Mouse (Mus musculus) erythroblast, adult 5-6 weeks (primary cell): ENCODE results near the gene Olfr1370. TPM values are rescaled to one million over a fixed set of nuclear protein-coding genes. Genes with fewer than 3 reads are reported as not detected.
"Not testable (repeated sequence)": the region's sequence is repeated elsewhere in the genome, so short reads cannot be mapped to it uniquely, and the experiment has no call there.

Experiments used
- ATAC-seq: replicated peaks from 2 replicates; pipeline ENCODE4 v1.8.0; 2016; ENCODE audit warnings: moderate number of reproducible peaks, mild to moderate bottlenecking, moderate TSS enrichment, inconsistent platforms; ENCODE audit not compliant: poor library complexity, low FRiP score, severe bottlenecking
- total RNA-seq, 2 experiments: library from RNA; stranded (forward) in 1 of 2; stranded (reverse) in 1 of 2; fragments of 150-400 nt in 1 of 2; fragments of 200-764, 138-1000 nt in 1 of 2; gene quantifications; 2 replicates each; pipeline versions ENCODE4 v1.2.3 to v1.2.4; 2015 to 2017; ENCODE audit warnings: low replicate concordance in 2 of 2

Gene Olfr1370
- not detected in 2 replicates for total RNA-seq (2015; ENCODE audit: low replicate concordance)
- 0.14 TPM in 1 of 2 replicates, not detected in the other for total RNA-seq (2017; ENCODE audit: low replicate concordance)

DNA sequence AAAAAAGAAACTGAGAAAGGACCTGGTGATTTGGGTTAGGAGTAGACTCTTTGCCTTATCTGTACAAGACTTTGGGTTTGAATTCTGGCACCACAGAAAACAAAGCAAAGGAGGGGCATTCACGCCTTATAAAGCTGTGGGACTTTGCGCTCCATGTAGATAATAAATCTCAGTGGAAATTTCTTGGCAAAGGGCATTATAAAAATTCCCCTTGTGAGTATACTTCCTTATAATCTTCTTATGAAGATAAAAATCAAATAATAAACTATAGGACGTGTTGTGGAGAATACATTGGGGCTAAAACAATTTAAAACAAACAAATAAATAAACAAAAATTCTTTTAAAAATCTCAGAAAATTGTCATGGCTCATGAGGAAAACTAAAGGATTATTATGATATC is at the start of gene Olfr1370:
Gene Olfr1370 (minus strand): TSS at position 101 of the 400 bp plus-strand sequence.
- no peak for ATAC-seq

DNA sequence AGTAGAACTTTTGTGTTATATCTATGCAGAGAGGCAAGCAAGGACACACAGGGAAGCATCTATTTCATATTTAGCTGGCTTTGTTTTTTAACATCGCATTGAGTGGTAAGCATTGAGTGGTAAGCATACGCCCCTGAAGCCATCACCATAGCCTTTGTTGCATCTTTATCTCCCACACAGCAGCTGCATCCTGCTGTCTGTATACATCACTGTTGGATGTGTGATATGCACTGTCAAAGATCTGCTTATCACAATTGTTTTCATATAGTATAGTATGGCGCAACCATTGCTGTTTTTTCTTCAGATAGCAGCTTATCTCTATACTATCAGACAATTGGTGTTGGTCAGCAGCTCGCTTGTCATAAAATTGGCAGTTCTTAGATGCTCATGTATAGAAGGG is 39.4 kb upstream of the Olfr1370 start:
- no peak for ATAC-seq

DNA sequence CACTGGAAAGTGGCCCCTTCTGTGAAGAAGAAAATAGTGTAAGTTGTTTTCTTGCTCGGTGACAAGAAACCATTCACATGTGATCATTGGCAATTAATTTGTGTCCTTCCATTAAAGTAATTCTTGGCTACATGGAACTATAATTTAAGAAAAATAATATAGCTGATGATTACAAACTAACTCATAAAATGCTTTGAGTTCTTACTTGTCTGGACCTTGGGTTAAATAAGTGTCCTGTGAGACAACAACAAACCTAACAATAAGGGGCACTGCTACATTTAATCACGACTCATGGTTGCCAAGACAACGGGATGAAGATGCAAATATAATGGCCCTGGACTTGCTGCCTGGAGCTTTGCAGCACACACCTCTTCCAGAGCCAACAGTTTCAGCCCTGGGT is 36.4 kb upstream of the Olfr1370 start, which contains the start of gene Olfr1369-ps1:
Gene Olfr1369-ps1 (plus strand): TSS at position 301 of the 400 bp plus-strand sequence.
- ATAC-seq, result not testable (repeated sequence)

DNA sequence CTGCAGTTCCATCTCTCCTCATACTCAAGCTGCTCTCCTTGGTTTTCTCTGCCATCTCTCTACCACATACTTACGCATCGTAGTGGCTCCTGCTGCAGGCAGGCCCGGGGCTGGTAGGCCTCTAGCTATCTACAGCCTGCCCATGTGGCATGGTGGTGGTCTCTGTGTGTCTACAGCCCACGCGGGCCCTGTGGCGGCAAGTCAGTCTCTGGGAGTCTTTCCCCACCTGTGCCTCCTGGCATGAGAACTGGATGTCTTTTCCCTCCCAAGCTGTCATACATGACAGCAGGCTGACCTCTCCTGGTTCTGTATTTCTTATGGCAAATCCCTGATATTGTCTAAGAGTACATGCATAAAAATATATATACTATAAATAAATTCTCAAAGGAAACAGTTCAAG is 35.7 kb upstream of the Olfr1370 start:
- ATAC-seq, result no peak

DNA sequence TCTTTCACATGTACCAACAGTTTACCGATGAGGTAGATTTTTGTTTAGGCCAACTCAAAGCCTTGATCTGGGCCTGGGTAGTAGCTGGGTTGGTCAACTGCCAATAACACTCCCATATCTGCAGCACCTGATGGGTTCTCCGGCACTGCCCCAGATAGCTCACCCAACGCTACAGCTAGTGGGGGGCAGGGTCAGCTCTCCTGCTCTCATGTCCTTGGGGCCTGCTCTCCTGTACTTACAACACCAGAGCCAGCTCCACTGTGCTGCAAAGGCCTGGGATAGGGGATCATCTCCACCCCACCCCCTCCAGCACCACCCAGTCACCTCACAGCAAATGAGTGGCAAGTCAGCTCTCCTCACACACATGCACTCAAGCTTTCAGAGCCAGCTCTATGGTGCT is 35.0 kb upstream of the Olfr1370 start:
- ATAC-seq, result no peak

DNA sequence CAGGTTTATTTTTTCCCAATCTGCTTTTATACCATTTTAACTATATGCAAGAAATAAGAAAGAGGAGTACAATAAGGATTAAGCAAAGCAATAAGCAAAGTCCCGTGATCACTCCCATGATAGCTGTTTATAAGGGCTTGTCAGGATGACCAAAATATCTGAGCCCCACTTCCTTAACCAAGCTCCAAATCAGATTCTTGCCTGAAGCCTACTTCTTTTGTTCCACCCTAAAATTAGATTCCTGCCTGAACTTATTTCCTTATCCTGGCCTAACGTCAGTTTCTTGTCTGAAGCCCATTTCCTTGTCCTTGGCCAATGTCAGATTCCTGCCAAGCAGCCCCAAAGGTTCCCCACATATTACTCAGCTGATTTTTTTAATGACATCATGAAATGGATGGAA is 7.9 kb upstream of the Olfr1370 start:
- ATAC-seq, result no peak

DNA sequence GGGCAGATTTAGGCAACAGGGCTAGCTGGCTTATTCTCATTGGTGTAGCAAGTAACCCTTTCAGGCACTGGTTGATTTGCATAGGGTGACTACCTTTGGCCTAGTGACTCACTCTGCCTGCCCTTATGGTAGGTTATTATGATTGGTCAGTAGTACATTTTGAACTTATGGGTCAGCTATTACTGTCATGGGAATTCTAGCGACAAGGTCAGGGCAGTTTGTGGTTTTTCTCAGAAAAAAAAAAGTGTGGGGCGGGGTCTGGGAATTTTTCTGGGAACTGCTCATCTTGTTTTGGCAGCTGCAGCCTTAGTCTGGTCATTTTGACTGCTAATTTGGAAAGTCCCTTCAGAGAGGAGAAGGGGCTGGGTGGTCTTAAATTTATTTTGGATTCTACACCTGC is 8.7 kb downstream of the Olfr1370 start:
- no peak for ATAC-seq

DNA sequence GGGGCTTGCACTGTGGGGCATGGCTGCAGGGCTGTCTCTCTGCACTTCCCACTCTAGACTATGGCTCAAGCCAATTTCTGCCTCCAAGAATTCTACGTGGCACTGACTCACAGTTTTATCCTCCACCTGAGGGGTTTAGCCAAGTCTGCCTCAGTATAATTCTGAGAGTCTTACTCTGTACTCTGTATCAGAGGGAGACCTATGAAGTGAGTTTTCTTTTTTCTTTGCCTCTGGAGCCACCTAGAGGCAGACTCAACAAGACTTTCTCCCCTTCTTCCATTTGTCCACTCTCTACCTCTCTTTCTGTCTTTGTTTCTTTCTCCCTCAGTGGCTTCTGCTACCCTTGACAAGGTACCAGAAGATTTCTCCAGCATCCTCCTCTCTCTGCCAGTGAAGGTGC is 24.6 kb downstream of the Olfr1370 start:
- ATAC-seq, result no peak

DNA sequence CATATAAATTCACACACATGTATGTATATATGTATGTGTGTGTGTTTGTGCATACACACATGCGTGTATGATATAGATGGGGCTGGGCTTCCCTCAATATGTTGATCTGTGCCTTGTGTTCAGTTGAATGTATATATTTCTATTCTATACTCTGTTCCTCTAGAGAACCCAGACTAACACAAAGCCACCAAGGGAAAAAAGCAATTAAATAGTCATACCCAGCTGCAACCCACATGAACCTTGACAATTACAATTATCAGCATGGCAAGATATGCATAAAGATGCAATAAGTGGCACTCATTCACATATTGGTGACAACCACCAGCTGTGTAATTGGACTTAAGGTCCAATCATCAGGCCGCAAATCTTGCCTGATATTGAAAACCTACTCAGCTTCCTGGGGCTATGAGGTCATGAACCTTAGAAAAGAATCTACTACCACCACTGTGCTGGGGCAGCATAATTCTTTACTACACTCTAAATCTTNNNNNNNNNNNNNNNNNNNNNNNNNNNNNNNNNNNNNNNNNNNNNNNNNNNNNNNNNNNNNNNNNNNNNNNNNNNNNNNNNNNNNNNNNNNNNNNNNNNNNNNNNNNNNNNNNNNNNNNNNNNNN is 34.1 kb downstream of the Olfr1370 start:
- ATAC-seq, result no peak

DNA sequence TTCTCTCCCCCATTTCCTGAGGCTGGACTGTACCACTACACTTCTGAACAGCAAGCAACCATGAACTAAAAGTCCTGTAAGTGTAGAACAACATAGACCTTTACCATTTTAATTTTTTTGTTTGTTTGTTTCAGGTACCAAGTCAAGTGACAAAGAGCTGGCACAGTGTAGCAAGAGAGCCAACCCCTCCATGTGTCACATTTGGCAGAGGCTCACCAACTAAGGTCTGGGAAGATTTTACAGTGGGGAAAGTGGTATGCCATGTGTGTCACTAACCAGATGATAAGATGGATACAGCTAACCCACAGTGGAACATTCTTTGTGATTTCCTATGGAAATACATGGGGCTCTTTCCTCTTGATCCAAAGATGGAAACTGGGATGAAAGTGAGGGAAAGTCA is 38.8 kb downstream of the Olfr1370 start:
- no peak for ATAC-seq

DNA sequence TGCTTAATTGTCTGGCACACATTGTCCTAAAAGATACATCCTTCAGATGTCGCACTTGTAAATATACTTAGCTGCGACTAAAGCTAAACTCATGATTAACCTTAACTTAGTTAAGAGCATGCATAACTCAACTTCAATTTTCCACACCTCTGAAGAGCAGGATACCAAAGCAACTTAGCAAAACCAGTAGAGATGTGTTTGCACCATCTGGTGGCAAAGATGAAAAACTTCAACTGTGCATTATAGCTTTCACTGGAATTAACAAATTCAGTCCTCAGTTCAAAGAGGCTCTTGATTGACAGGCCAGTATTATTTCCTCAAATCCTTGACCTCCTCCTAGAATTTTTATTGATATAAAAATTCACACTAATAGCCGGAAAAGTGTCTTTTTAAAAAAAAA is 39.7 kb downstream of the Olfr1370 start:
- no peak for ATAC-seq

DNA sequence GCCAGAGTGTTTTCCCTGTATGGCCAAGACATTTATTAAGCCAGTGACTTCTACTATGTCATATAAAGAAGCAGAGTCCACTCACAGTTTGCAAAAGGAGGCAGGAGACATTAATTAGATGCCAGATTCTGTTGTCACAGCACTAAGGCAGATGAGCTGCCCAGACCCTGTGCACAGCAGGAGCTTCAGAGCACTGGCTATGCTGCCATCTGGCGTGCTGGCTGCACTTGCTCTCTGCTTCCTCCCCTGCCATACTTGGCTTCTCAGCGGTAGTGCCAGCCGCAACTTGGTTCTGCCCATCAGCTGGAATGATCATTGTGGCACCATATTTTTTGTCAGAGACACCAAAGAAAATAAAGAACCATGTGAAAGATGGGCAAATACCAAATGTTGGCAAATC is 41.6 kb downstream of the Olfr1370 start:
- no peak for ATAC-seq

DNA sequence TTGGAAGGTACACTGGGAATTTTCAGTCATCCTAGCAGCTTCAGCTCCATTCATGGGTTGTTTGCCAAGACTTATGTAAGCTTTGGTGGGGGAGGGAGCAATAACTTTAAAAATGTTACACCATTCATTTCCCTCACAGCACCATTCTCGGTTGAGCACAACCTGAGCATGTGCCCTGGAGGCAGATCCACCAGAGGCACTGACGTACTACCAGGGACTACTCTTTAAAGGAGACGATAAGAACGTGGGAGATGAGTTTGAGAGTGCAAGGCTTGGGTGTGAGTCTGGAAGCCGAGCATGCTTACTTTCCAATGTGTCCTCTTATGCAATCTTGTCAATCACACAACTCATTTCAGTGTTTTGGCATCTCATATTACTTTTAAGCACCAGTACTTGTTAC is 49.9 kb downstream of the Olfr1370 start:
- no peak for ATAC-seq

Other genes starting within 250 kb of the Olfr1370 start
- gene Olfr1369-ps1, start 36.5 kb upstream of the Olfr1370 start, total RNA-seq (2015; ENCODE audit: low replicate concordance), result not detected in 2 replicates
- gene Olfr1369-ps1, start 36.5 kb upstream of the Olfr1370 start, total RNA-seq (2017; ENCODE audit: low replicate concordance), result not detected in 2 replicates
- not detected in 2 replicates for gene Olfr263, start 54.7 kb upstream of the Olfr1370 start, total RNA-seq (2015; ENCODE audit: low replicate concordance)
- not detected in 2 replicates for gene Olfr263, start 54.7 kb upstream of the Olfr1370 start, total RNA-seq (2017; ENCODE audit: low replicate concordance)
- not detected in 2 replicates for gene Olfr1368, start 70.9 kb upstream of the Olfr1370 start, total RNA-seq (2015; ENCODE audit: low replicate concordance)
- not detected in 2 replicates for gene Olfr1368, start 70.9 kb upstream of the Olfr1370 start, total RNA-seq (2017; ENCODE audit: low replicate concordance)
- 11.9 and 18.4 TPM in 2 replicates for gene Trim27, start 104.5 kb upstream of the Olfr1370 start, total RNA-seq (2015; ENCODE audit: low replicate concordance)
- gene Trim27, start 104.5 kb upstream of the Olfr1370 start, total RNA-seq (2017; ENCODE audit: low replicate concordance), result 37.4 and 42.5 TPM in 2 replicates
- not detected in 2 replicates for gene Gpx5, start 217.8 kb upstream of the Olfr1370 start, total RNA-seq (2015; ENCODE audit: low replicate concordance)
- not detected in 2 replicates for gene Gpx5, start 217.8 kb upstream of the Olfr1370 start, total RNA-seq (2017; ENCODE audit: low replicate concordance)
- gene Gpx6, start 237.2 kb upstream of the Olfr1370 start, total RNA-seq (2015; ENCODE audit: low replicate concordance), result not detected in 2 replicates
- not detected in 2 replicates for gene Gpx6, start 237.2 kb upstream of the Olfr1370 start, total RNA-seq (2017; ENCODE audit: low replicate concordance)